Mouse (Mus musculus): ENCODE measurements around the gene Setd1b.

- TF ChIP-seq CTCF (IDR thresholded peaks at IDR 0.05; ENCODE audit: low read depth) (no peak), EP300 (optimal IDR thresholded peaks at IDR 0.05) (no peak)
These were observed 17.5 kb downstream of the Setd1b start for GRCm38 (mm10) chr5:123159446-123159845.
